Mouse (Mus musculus): Measurements from ENCODE around the gene Sytl1.

Sytl1 gene

GRCm38 (mm10) chr4:133250609-133251008 lies 12.3 kb downstream of the Sytl1 start:
- in situ Hi-C loops (cut with MboI; ENCODE audit: low sequenced_read_pairs): no loop called here

GRCm38 (mm10) chr4:133247806-133248449 lies 15.0 kb downstream of the Sytl1 start:
- in situ Hi-C loops (cut with MboI; ENCODE audit: low sequenced_read_pairs): no loop called here

- in situ Hi-C loops (cut with MboI; ENCODE audit: low sequenced_read_pairs): no loop called here
Observed at GRCm38 (mm10) chr4:133247072-133247471, 15.8 kb downstream of the Sytl1 start.

- in situ Hi-C loops (cut with MboI; ENCODE audit: low sequenced_read_pairs): no loop called here
Observed at GRCm38 (mm10) chr4:133244289-133244688, 18.6 kb downstream of the Sytl1 start.

- in situ Hi-C loops (cut with MboI; ENCODE audit: low sequenced_read_pairs): no loop called here
Observed at GRCm38 (mm10) chr4:133243538-133243937, 19.4 kb downstream of the Sytl1 start.

GRCm38 (mm10) chr4:133242710-133243109 lies 20.2 kb downstream of the Sytl1 start:
- in situ Hi-C loops (cut with MboI; ENCODE audit: low sequenced_read_pairs): no loop called here

GRCm38 (mm10) chr4:133241910-133242309 lies 21.0 kb downstream of the Sytl1 start:
- in situ Hi-C loops (cut with MboI; ENCODE audit: low sequenced_read_pairs): no loop called here

- in situ Hi-C loops (cut with MboI; ENCODE audit: low sequenced_read_pairs): no loop called here
Observed at GRCm38 (mm10) chr4:133240934-133241908, 21.7 kb downstream of the Sytl1 start.

- in situ Hi-C loops (cut with MboI; ENCODE audit: low sequenced_read_pairs): no loop called here
Observed at GRCm38 (mm10) chr4:133240490-133240921, 22.4 kb downstream of the Sytl1 start, which contains the start of gene Map3k6. Gene Map3k6, plus strand, starts transcription at chr4:133240818.

- in situ Hi-C loops (cut with MboI; ENCODE audit: low sequenced_read_pairs): no loop called here
Observed at GRCm38 (mm10) chr4:133237911-133238310, 25.0 kb downstream of the Sytl1 start.

- in situ Hi-C loops (cut with MboI; ENCODE audit: low sequenced_read_pairs): no loop called here
Observed at GRCm38 (mm10) chr4:133235415-133235814, 27.5 kb downstream of the Sytl1 start.

- in situ Hi-C loops (cut with MboI; ENCODE audit: low sequenced_read_pairs): no loop called here
Observed at GRCm38 (mm10) chr4:133234771-133235170, 28.1 kb downstream of the Sytl1 start.

GRCm38 (mm10) chr4:133233285-133233976 lies 29.5 kb downstream of the Sytl1 start:
- in situ Hi-C loops (cut with MboI; ENCODE audit: low sequenced_read_pairs): no loop called here

GRCm38 (mm10) chr4:133229582-133229981 lies 33.3 kb downstream of the Sytl1 start:
- in situ Hi-C loops (cut with MboI; ENCODE audit: low sequenced_read_pairs): no loop called here

GRCm38 (mm10) chr4:133227636-133228035 lies 35.3 kb downstream of the Sytl1 start:
- in situ Hi-C loops (cut with MboI; ENCODE audit: low sequenced_read_pairs): no loop called here

- in situ Hi-C loops (cut with MboI; ENCODE audit: low sequenced_read_pairs): no loop called here
Observed at GRCm38 (mm10) chr4:133226073-133226472, 36.8 kb downstream of the Sytl1 start.

GRCm38 (mm10) chr4:133223875-133224274 lies 39.0 kb downstream of the Sytl1 start:
- in situ Hi-C loops (cut with MboI; ENCODE audit: low sequenced_read_pairs): no loop called here

- in situ Hi-C loops (cut with MboI; ENCODE audit: low sequenced_read_pairs): no loop called here
Observed at GRCm38 (mm10) chr4:133221701-133222100, 41.2 kb downstream of the Sytl1 start.

- in situ Hi-C loops (cut with MboI; ENCODE audit: low sequenced_read_pairs): no loop called here
Observed at GRCm38 (mm10) chr4:133220656-133221055, 42.3 kb downstream of the Sytl1 start.

- in situ Hi-C loops (cut with MboI; ENCODE audit: low sequenced_read_pairs): no loop called here
Observed at GRCm38 (mm10) chr4:133218745-133219144, 44.2 kb downstream of the Sytl1 start.

GRCm38 (mm10) chr4:133217641-133218040 lies 45.3 kb downstream of the Sytl1 start:
- in situ Hi-C loops (cut with MboI; ENCODE audit: low sequenced_read_pairs): no loop called here
